Mouse (Mus musculus) adrenal gland (tissue): ENCODE measurements around the gene Slc7a8.
"Not testable (repeated sequence)": the region's sequence is repeated elsewhere in the genome, so short reads cannot be mapped to it uniquely, and the experiment has no call there.

Experiments
- intact Hi-C: fragments of 180-260 bp; cut with DNase I; formaldehyde crosslinking; loops from one replicate; pipeline ENCODE4 v1.15.1; 2025

The Slc7a8 gene

GRCm38 (mm10) chr14:54782971-54783370 lies 1.2 kb upstream of the Slc7a8 start:
- intact Hi-C loops, result no loop called here

GRCm38 (mm10) chr14:54780836-54781609 lies 723 bp downstream of the Slc7a8 start:
- intact Hi-C loops, result no loop called here

GRCm38 (mm10) chr14:54780084-54780483 lies 1.7 kb downstream of the Slc7a8 start:
- intact Hi-C loops, result no loop called here

- intact Hi-C loops, result no loop called here
Observed at GRCm38 (mm10) chr14:54777893-54778292, 3.9 kb downstream of the Slc7a8 start.

- intact Hi-C loops, result no loop called here
Observed at GRCm38 (mm10) chr14:54776768-54777167, 5.0 kb downstream of the Slc7a8 start.

GRCm38 (mm10) chr14:54775534-54776041 lies 6.2 kb downstream of the Slc7a8 start:
- intact Hi-C loops, result no loop called here

GRCm38 (mm10) chr14:54772333-54772856 lies 9.4 kb downstream of the Slc7a8 start:
- intact Hi-C loops, result loop anchor here (5.0 kb wide), 1 partner anchor 35 kb away; no protein-coding TSS in a partner anchor

- intact Hi-C loops, result loop anchor here (5.0 kb wide), 1 partner anchor 33 kb away; no protein-coding TSS in a partner anchor
Observed at GRCm38 (mm10) chr14:54770373-54770772, 11.4 kb downstream of the Slc7a8 start.

- intact Hi-C loops, result no loop called here
Observed at GRCm38 (mm10) chr14:54769068-54769425, 12.7 kb downstream of the Slc7a8 start.

- intact Hi-C loops, result no loop called here
Observed at GRCm38 (mm10) chr14:54768314-54769067, 13.3 kb downstream of the Slc7a8 start.

- intact Hi-C loops, result not testable (repeated sequence)
Observed at GRCm38 (mm10) chr14:54766937-54767336, 14.8 kb downstream of the Slc7a8 start.

- intact Hi-C loops, result no loop called here
Observed at GRCm38 (mm10) chr14:54756382-54756781, 25.4 kb downstream of the Slc7a8 start.

GRCm38 (mm10) chr14:54754602-54755018 lies 27.1 kb downstream of the Slc7a8 start:
- intact Hi-C loops, result no loop called here

- intact Hi-C loops, result no loop called here
Observed at GRCm38 (mm10) chr14:54753986-54754601, 27.7 kb downstream of the Slc7a8 start.

GRCm38 (mm10) chr14:54752938-54753337 lies 28.8 kb downstream of the Slc7a8 start:
- intact Hi-C loops, result no loop called here

- intact Hi-C loops, result no loop called here
Observed at GRCm38 (mm10) chr14:54751768-54752167, 30.0 kb downstream of the Slc7a8 start.

GRCm38 (mm10) chr14:54749238-54749637 lies 32.5 kb downstream of the Slc7a8 start:
- intact Hi-C loops, result no loop called here

GRCm38 (mm10) chr14:54747942-54748917 lies 33.5 kb downstream of the Slc7a8 start:
- intact Hi-C loops, result no loop called here

GRCm38 (mm10) chr14:54746038-54746437 lies 35.7 kb downstream of the Slc7a8 start:
- intact Hi-C loops, result no loop called here

GRCm38 (mm10) chr14:54744473-54744872 lies 37.3 kb downstream of the Slc7a8 start:
- intact Hi-C loops, result no loop called here
